Mouse (Mus musculus) midbrain, postnatal 0 days (tissue): ENCODE measurements around the gene Golga1. TPM values are rescaled to one million over a fixed set of nuclear protein-coding genes. Genes with fewer than 3 reads are reported as not detected.
A peak's percentile ranks its signal among the peaks of the same experiment; 100 is the strongest.

ENCODE experiments used
- ATAC-seq: fragments of 200-750 bp; cut with Nextera tagmentation; 2 replicates; pipeline ENCODE4 v1.8.0; 2017; ENCODE audit warnings: moderate number of reproducible peaks, mild to moderate bottlenecking, moderate TSS enrichment, moderate library complexity; ENCODE audit not compliant: low FRiP score
- DNase-seq: peaks from one replicate; pipeline ENCODE4 v3.0.0-alpha.2; 2015; ENCODE audit warnings: low spot score
- H3K27ac ChIP-seq: fragments of 300-500 bp; sonication (generic); 2 replicates; pipeline ENCODE4 v1.5.1; 2014; ENCODE audit warnings: low read depth, mild to moderate bottlenecking, low read length, mixed read lengths
- H3K27me3 ChIP-seq: fragments of 300-500 bp; sonication (generic); 2 replicates; pipeline ENCODE4 v1.6.1; 2014; ENCODE audit warnings: low read length, control low read depth, mixed read lengths; ENCODE audit not compliant: insufficient read depth
- H3K36me3 ChIP-seq: fragments of 300-500 bp; sonication (generic); 2 replicates; pipeline ENCODE4 v1.6.1; 2014; ENCODE audit warnings: low read length, control low read depth, mixed read lengths; ENCODE audit not compliant: insufficient read depth
- H3K4me1 ChIP-seq: fragments of 300-500 bp; sonication (generic); 2 replicates; pipeline ENCODE4 v1.6.1; 2014; ENCODE audit warnings: mild to moderate bottlenecking, control low read depth, antibody characterized with exemption, low read length, mixed read lengths; ENCODE audit not compliant: insufficient read depth
- H3K4me2 ChIP-seq: fragments of 300-500 bp; sonication (generic); 2 replicates; pipeline ENCODE4 v1.6.1; 2014; ENCODE audit warnings: low read depth, mild to moderate bottlenecking, low read length, mixed read lengths; ENCODE audit not compliant: poor library complexity, severe bottlenecking
- H3K4me3 ChIP-seq: fragments of 300-500 bp; sonication (generic); 2 replicates; pipeline ENCODE4 v1.5.1; 2014; ENCODE audit warnings: low read depth, mild to moderate bottlenecking, low read length, moderate library complexity
- H3K9ac ChIP-seq: fragments of 300-500 bp; sonication (generic); replicated peaks from 2 replicates; pipeline ENCODE4 v1.6.1; 2014; ENCODE audit warnings: mild to moderate bottlenecking, low read length, moderate library complexity, mixed read lengths; ENCODE audit not compliant: poor library complexity, severe bottlenecking
- H3K9me3 ChIP-seq: fragments of 300-500 bp; sonication (generic); 2 replicates; pipeline ENCODE4 v1.6.1; 2016; ENCODE audit warnings: low read length, control low read depth
- CTCF ChIP-seq: IDR thresholded peaks from 2 replicates; pipeline ENCODE4 v1.5.1; 2016; ENCODE audit warnings: antibody characterized with exemption, mild to moderate bottlenecking
- WGBS: fragments of 180-500 bp; shearing (Covaris S2); extraction: QIAGEN DNeasy Blood & Tissue Kit; methylation state at CpG from one replicate; pipeline ENCODE4 v1.1.7; 2014; 5-methylcytosine and 5-hydroxymethylcytosine counted together
- polyA plus RNA-seq: library from polyadenylated mRNA; unstranded; fragments of >200 nt; fragmentation: Nextera tagmentation; extraction: Ambion mirVana; gene quantifications from 2 replicates; pipeline ENCODE4 v1.2.1, GENCODE M21; 2015
- total RNA-seq: library from RNA; depleted of rRNA; stranded (reverse); fragments of >200 nt; gene quantifications from 2 replicates; pipeline ENCODE4 v1.2.3, GENCODE M21; 2014

The Golga1 gene
- total and polyA plus RNA-seq, 2 experiments from 2014 or later: 22.2 to 27.5 TPM

DNA sequence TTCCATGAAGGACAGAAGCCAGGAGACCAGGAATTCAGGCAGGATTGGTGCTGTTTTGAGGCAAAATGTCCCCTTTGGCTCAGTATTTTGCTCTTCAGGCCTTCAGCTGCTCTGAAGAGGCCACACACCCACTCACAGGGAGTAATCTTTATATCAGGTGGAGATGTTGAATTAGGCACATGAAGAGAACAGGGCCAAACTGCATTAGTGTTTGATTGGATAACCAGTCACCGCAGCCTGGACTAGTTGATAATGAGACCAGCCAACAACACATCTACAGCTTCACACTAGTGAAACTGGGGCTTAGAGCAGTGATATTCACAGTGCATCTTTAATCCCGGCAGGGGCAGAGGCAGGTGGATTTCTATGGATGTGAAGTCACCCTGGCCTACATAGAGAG, 76.4 kb downstream of the Golga1 start:
- H3K9me3 ChIP-seq: no peaks in the 10 kb centered on the region

DNA sequence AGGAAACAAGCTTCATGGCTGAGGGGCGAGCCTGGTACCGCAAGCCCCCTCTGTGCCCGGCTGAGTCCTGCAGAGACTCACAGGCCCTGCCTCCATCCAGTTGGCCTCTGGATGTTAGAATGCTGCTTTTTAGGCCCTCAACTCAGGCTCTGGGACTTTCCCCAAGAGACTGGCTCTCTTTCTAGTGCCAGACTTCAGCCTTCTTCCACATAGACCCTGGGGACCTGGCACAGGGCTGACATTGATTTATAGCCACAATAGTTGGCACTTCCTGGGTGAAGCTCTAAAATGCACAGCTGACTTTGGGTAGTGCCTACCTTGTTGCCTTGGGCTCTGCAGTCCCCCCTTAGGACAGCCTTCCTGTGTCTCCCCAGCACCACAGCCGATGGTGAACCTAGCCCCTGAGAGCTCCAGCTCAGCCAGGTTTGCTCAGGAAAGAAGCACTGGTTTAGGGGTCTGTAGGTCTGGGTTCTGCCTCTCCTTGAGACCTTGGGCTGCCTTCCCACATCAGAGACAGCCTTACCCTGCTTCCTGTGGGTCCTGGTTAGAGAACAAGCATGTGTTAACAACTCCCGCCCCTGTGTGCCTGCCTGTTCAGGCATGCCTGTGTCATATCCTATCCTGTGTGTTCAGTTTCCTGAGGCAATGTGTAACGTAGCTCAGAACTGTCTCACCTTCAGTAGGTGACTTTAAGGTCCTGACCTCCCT, 77.4 kb downstream of the Golga1 start:
- ATAC-seq (no peak), DNase-seq (no peak)
- Histone ChIP-seq H3K4me1 (no peaks in the 10 kb centered on the region), H3K27me3 (no peaks in the 10 kb centered on the region), H3K4me2 (no peak overlapping the region), H3K4me3 (no peak overlapping the region), H3K36me3 (no peaks in the 10 kb centered on the region), H3K9ac (no peak overlapping the region), H3K9me3 (no peaks in the 10 kb centered on the region), H3K27ac (no peak overlapping the region)
- no peak for TF ChIP-seq CTCF
- WGBS: 86% methylated on average over 6 of the region's 6 CpGs

More for the DNA sequence above, 76.4 kb downstream of the Golga1 start:
- Histone ChIP-seq H3K27ac (no peak overlapping the region), H3K9ac (no peak overlapping the region), H3K4me1 (no peaks in the 10 kb centered on the region), H3K4me2 (no peak overlapping the region), H3K27me3 (no peaks in the 10 kb centered on the region), H3K36me3 (no peaks in the 10 kb centered on the region), H3K4me3 (no peak overlapping the region)
- TF ChIP-seq CTCF: no peak
- no peak for ATAC-seq
- no peak for DNase-seq
- WGBS: 91% methylated on average over 2 of the region's 2 CpGs

DNA sequence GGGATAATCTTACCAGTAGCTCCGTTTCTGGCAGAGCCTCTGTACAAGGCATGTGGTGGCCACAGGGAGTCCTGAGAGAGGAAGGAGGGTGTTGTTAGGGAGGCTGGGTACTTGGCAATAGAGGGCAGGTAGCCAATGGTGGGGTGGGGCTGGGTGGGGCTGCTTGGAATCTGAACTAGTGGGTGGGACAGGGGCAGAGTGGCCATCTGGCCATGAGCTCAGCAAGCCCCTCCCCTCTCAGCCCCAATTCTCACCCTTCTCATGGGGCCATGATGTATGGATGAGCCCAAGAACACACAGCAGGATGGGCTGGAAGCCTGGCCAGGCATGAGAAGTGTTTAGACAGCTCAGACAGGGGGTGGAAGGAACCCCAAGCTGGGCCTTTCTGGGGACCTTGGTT, 78.0 kb downstream of the Golga1 start:
- no peak overlapping the region for H3K9ac ChIP-seq
- no peak overlapping the region for H3K27ac ChIP-seq
- TF ChIP-seq CTCF: no peak
- H3K4me2 ChIP-seq: no peak overlapping the region
- H3K4me3 ChIP-seq: no peak overlapping the region
- no peaks in the 10 kb centered on the region for H3K4me1 ChIP-seq
- DNase-seq (peak; percentile 25), ATAC-seq (0 out of 2 replicates have a peak, but pooled peaks have one; percentile 20)
- H3K36me3 ChIP-seq: no peaks in the 10 kb centered on the region
- H3K27me3 ChIP-seq: no peaks in the 10 kb centered on the region
- H3K9me3 ChIP-seq: no peaks in the 10 kb centered on the region
- WGBS: 58% methylated on average over 1 of the region's 1 CpGs

DNA sequence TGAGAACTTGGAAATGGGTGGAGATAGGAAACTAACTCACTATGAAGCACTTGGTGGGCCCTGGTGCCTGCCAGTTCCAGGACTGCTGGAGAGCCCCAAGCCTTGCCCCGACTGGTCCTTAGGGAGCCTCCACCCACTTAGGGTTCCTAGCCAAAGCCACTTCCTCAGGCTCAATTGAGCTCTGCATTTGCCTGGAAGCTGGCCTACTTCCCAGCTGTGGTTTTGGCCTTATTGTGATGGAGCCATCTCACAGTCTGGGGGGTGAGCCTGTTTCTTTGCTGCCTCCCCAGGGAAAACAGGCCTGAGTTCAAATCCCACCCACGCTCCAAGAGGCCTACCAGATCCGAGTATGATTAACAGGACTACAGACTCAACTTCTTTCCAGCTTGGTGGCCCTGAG, 78.8 kb downstream of the Golga1 start:
- TF ChIP-seq CTCF: no peak
- Histone ChIP-seq H3K36me3 (no peaks in the 10 kb centered on the region), H3K4me1 (no peaks in the 10 kb centered on the region), H3K27ac (no peak overlapping the region), H3K4me3 (no peak overlapping the region), H3K27me3 (no peaks in the 10 kb centered on the region), H3K9me3 (no peaks in the 10 kb centered on the region), H3K4me2 (no peak overlapping the region), H3K9ac (no peak overlapping the region)
- WGBS: 67% methylated on average over 3 of the region's 3 CpGs
- ATAC-seq: no peak
- DNase-seq: peak; percentile 26

DNA sequence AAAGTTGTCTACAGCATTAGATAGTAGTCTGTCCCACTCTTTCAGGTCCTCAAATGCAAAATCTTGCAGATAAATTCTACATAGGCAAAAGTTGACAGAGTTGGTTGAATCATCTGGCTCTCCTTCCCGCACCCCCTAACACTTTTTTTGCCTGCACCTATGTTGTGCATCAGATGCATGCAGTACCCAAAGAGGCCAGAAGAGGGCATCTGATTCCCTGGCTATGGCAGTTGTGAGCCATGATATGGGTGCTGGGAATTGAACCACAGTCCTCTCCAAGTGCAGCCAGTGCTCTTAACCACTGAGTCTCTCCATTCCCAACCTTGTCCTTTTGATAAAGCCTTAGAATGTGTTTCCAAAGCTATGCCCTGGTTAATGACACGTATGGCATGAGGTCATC, 81.9 kb downstream of the Golga1 start:
- H3K27me3 ChIP-seq: no peaks in the 10 kb centered on the region
- H3K9me3 ChIP-seq: no peaks in the 10 kb centered on the region
- peak; percentile 39; the same call in 1 of the 2 replicates for TF ChIP-seq CTCF
- H3K4me3 ChIP-seq: no peak overlapping the region
- ATAC-seq (no peak), DNase-seq (no peak)
- 99% methylated on average over 2 of the region's 2 CpGs for WGBS
- no peak overlapping the region for H3K27ac ChIP-seq
- no peak overlapping the region for H3K4me2 ChIP-seq
- H3K4me1 ChIP-seq: no peaks in the 10 kb centered on the region
- no peak overlapping the region for H3K9ac ChIP-seq
- no peaks in the 10 kb centered on the region for H3K36me3 ChIP-seq

DNA sequence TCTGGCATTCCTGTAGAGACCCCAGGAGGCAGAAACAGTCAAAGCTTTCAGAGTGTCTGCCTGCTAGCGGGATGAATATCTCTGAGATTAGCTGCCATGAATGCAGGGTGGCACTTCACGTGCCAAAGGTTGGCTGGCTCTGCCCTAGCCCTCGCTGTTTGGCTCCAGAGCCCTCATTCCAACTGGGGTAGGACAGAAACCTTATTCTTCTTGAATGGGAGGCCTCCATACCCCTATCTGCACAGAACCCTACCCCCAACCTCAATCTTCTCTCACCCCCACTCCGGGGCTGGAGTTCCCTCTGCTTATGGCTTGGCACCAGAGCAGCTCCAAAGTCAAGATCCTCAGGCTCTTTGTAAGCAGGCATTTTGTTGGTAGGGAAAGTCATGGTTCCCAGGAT, 87.5 kb downstream of the Golga1 start:
- Histone ChIP-seq H3K36me3 (no peaks in the 10 kb centered on the region), H3K9ac (no peak overlapping the region), H3K4me2 (no peak overlapping the region), H3K4me3 (no peak overlapping the region), H3K9me3 (no peaks in the 10 kb centered on the region), H3K4me1 (no peaks in the 10 kb centered on the region), H3K27ac (no peak overlapping the region), H3K27me3 (no peaks in the 10 kb centered on the region)
- ATAC-seq (no peak), DNase-seq (no peak)
- WGBS: 48% methylated on average over 4 of the region's 4 CpGs
- TF ChIP-seq CTCF: no peak
